Mouse (Mus musculus) olfactory bulb, adult 2 months (tissue): ENCODE data around the gene Igfbp4.

ENCODE experiments used
- CTCF ChIP-seq: fragments of 200-500 bp; IDR thresholded peaks from 2 replicates; pipeline ENCODE4 v1.5.1; 2012; ENCODE audit warnings: low read depth, mild to moderate bottlenecking, low read length, moderate library complexity; ENCODE audit not compliant: insufficient read depth
- POLR2A ChIP-seq: fragments of 200-500 bp; IDR thresholded peaks from 2 replicates; pipeline ENCODE4 v1.6.1; 2012; ENCODE audit warnings: mild to moderate bottlenecking, low read depth, low read length, moderate library complexity; ENCODE audit not compliant: insufficient read depth

- TF ChIP-seq CTCF (no peak), POLR2A (no peak)
These were observed 56.1 kb downstream of the Igfbp4 start for GRCm38 (mm10) chr11:99096996-99097774.
